ENCODE assay signal across 8 mouse cellular contexts in genomic region chr2:155742931-155743337, GRCm38 (mm10). TPM values are rescaled to one million over a fixed set of nuclear protein-coding genes. Genes with fewer than 3 reads are reported as not detected.
DNase-seq lines count a peak whose midpoint lies in the region; ATAC-seq and TF ChIP-seq lines count a peak whose summit lies in the region.

No protein-coding gene starts in this region.

- TF ChIP-seq POLR2A in thymus, adult 2 months (IDR thresholded peaks at IDR 0.05; ENCODE audit: control insufficient read depth, extremely low read depth, insufficient read depth, low read length, poor library complexity), result no peak

- peak; percentile 75 to 92 for DNase-seq in adrenal gland, adult (ENCODE audit: inconsistent age in 2 of 2, low spot score in 1 of 2)
- DNase-seq in heart, postnatal 4 days, result peak; percentile 74
- DNase-seq in liver, postnatal 0 days, result peak; percentile 33
- no peak for DNase-seq in forebrain, embryonic 10.5 days (ENCODE audit: extremely low spot score, low spot score)
- no peak for DNase-seq in thymus, adult 2 months
- DNase-seq in left cerebral cortex, adult 8-10 months (ENCODE audit: low spot score in 2 of 2), result no peak
- no peak for DNase-seq in cerebellum, postnatal 36 days

- no peaks in the 10 kb centered on the region; the same call in 1 of the 2 replicates for H3K27me3 ChIP-seq in E14TG2a.4 (ENCODE audit: insufficient read depth, low read length)
- no peaks in the 10 kb centered on the region for H3K27me3 ChIP-seq in liver, postnatal 0 days (ENCODE audit: insufficient read depth, low read length)
- no peaks in the 10 kb centered on the region for H3K27me3 ChIP-seq in forebrain, embryonic 10.5 days (ENCODE audit: poor library complexity, severe bottlenecking)
- no peaks in the 10 kb centered on the region for H3K27me3 ChIP-seq in thymus, adult 2 months (ENCODE audit: control insufficient read depth, insufficient read depth, low read length)

- H3K4me2 ChIP-seq in liver, postnatal 0 days (ENCODE audit: low read depth, low read length), result 0 out of 2 replicates have a peak overlapping the region, but pooled peaks have one; percentile 6

- no peaks in the 10 kb centered on the region for H3K9me3 ChIP-seq in E14TG2a.4 (ENCODE audit: low read length)
- no peaks in the 10 kb centered on the region for H3K9me3 ChIP-seq in liver, postnatal 0 days (ENCODE audit: low read length)
- no peaks in the 10 kb centered on the region for H3K9me3 ChIP-seq in forebrain, embryonic 10.5 days

- ATAC-seq in liver, postnatal 0 days, result peak; percentile 35; the same call in 1 of the 2 replicates

- peak overlapping the region; percentile 56 for H3K4me3 ChIP-seq in E14TG2a.4 (replicated peaks; ENCODE audit: low read length)
- no peak overlapping the region for H3K4me3 ChIP-seq in liver, postnatal 0 days (ENCODE audit: low read depth, low read length)
- no peak overlapping the region for H3K4me3 ChIP-seq in forebrain, embryonic 10.5 days
- no peak overlapping the region for H3K4me3 ChIP-seq in thymus, adult 2 months (ENCODE audit: control insufficient read depth, insufficient read depth, low read length)

- no peak for TF ChIP-seq CTCF in E14TG2a.4 (conservative IDR thresholded peaks at IDR 0.05; ENCODE audit: low read length)
- TF ChIP-seq CTCF in liver, postnatal 0 days (IDR thresholded peaks at IDR 0.05; ENCODE audit: low read depth), result no peak
- no peak for TF ChIP-seq CTCF in thymus, adult 2 months (IDR thresholded peaks at IDR 0.05; ENCODE audit: borderline replicate concordance, control insufficient read depth, extremely low read depth, insufficient read depth, low read length, poor library complexity)

- H3K9ac ChIP-seq in liver, postnatal 0 days (replicated peaks), result no peak overlapping the region

- 0 out of 2 replicates have a peak, but pooled peaks have one; percentile 9 for TF ChIP-seq EP300 in liver, postnatal 0 days (IDR thresholded peaks at IDR 0.05; ENCODE audit: low read depth)

- H3K36me3 ChIP-seq in E14TG2a.4 (ENCODE audit: insufficient read depth, low read length), result no peaks in the 10 kb centered on the region
- no peaks in the 10 kb centered on the region for H3K36me3 ChIP-seq in liver, postnatal 0 days (replicated peaks; ENCODE audit: insufficient read depth, low read length)
- no peaks in the 10 kb centered on the region for H3K36me3 ChIP-seq in forebrain, embryonic 10.5 days (replicated peaks)
- no peaks in the 10 kb centered on the region for H3K36me3 ChIP-seq in thymus, adult 2 months (ENCODE audit: control insufficient read depth, insufficient read depth, low read length)

- no peak overlapping the region for H3K27ac ChIP-seq in liver, postnatal 0 days (ENCODE audit: low read depth)
- no peak overlapping the region for H3K27ac ChIP-seq in forebrain, embryonic 10.5 days
- H3K27ac ChIP-seq in thymus, adult 2 months (ENCODE audit: control insufficient read depth, insufficient read depth, low read length), result no peak overlapping the region

- peaks cover 34% of the 10 kb centered on the region for H3K4me1 ChIP-seq in E14TG2a.4 (replicated peaks; ENCODE audit: low read depth, low read length)
- H3K4me1 ChIP-seq in liver, postnatal 0 days (ENCODE audit: insufficient read depth), result peaks cover 5% of the 10 kb centered on the region
- H3K4me1 ChIP-seq in forebrain, embryonic 10.5 days, result no peaks in the 10 kb centered on the region
- no peaks in the 10 kb centered on the region for H3K4me1 ChIP-seq in thymus, adult 2 months (replicated peaks; ENCODE audit: control insufficient read depth, insufficient read depth, low read length)

- WGBS in liver, postnatal 0 days (ENCODE audit: insufficient replicate concordance), result 27% methylated on average over 12 of the region's 12 CpGs
- 84% methylated on average over 12 of the region's 12 CpGs for WGBS in forebrain, embryonic 10.5 days
- 18% methylated on average over 12 of the region's 12 CpGs for WGBS in thymus, adult 2 months

RNA-seq across cellular contexts. Expression of gene Gm17581, which starts 7.3 kb away (rescaled TPM):
- not detected for total RNA-seq in heart, postnatal 4 days (2021)
- polyA plus RNA-seq in liver, postnatal 0 days (2015; fragmentation: Nextera tagmentation; extraction: Ambion mirVana), result not detected in 2 replicates
- polyA plus RNA-seq in forebrain, embryonic 10.5 days (2016; fragmentation: Nextera tagmentation; extraction: Ambion mirVana), result not detected in 2 replicates
- not detected in 2 replicates for polyA plus RNA-seq in thymus, adult 2 months (2012; rRNA removed)
- not detected for total RNA-seq in left cerebral cortex, adult 8-10 months (2022)

RNA-seq across cellular contexts. Expression of gene Procr, which starts 8.0 kb away (rescaled TPM):
- total RNA-seq in heart, postnatal 4 days (2021), result 1 to 10 TPM; 5.6 to 8.0 TPM
- 1.1 and 1.7 TPM in 2 replicates for polyA plus RNA-seq in liver, postnatal 0 days (2015; fragmentation: Nextera tagmentation; extraction: Ambion mirVana)
- polyA plus RNA-seq in forebrain, embryonic 10.5 days (2016; fragmentation: Nextera tagmentation; extraction: Ambion mirVana), result 1.1 TPM in 2 replicates
- polyA plus RNA-seq in thymus, adult 2 months (2012; rRNA removed), result 3.7 and 4.7 TPM in 2 replicates
- 1 to 10 TPM in 3 of 4 experiments, under 1 TPM in 1; 0.76 to 2.5 (median 1.9) TPM for total RNA-seq in left cerebral cortex, adult 8-10 months (2022)

RNA-seq across cellular contexts. Expression of gene Edem2, which starts 13.7 kb away (rescaled TPM):
- total RNA-seq in heart, postnatal 4 days (2021), result 1 to 10 TPM; 9.3 to 9.7 TPM
- polyA plus RNA-seq in liver, postnatal 0 days (2015; fragmentation: Nextera tagmentation; extraction: Ambion mirVana), result 28.4 and 30.2 TPM in 2 replicates
- polyA plus RNA-seq in forebrain, embryonic 10.5 days (2016; fragmentation: Nextera tagmentation; extraction: Ambion mirVana), result 30.5 and 30.9 TPM in 2 replicates
- polyA plus RNA-seq in thymus, adult 2 months (2012; rRNA removed), result 55.8 and 58.6 TPM in 2 replicates
- total RNA-seq in left cerebral cortex, adult 8-10 months (2022), result 10 to 100 TPM; 21.9 to 23.9 (median 23.3) TPM

RNA-seq across cellular contexts. Expression of gene Mmp24, which starts 32.2 kb away (rescaled TPM):
- total RNA-seq in heart, postnatal 4 days (2021), result under 1 TPM; 0.07 TPM
- polyA plus RNA-seq in liver, postnatal 0 days (2015; fragmentation: Nextera tagmentation; extraction: Ambion mirVana), result not detected in 2 replicates
- polyA plus RNA-seq in forebrain, embryonic 10.5 days (2016; fragmentation: Nextera tagmentation; extraction: Ambion mirVana), result 0.17 and 0.35 TPM in 2 replicates
- 0.08 and 0.09 TPM in 2 replicates for polyA plus RNA-seq in thymus, adult 2 months (2012; rRNA removed)
- 10 to 100 TPM; 29.2 to 30.8 (median 29.9) TPM for total RNA-seq in left cerebral cortex, adult 8-10 months (2022)

RNA-seq across cellular contexts. Expression of gene Trpc4ap, which starts 50.8 kb away (rescaled TPM):
- 10 to 100 TPM; 81.3 to 82.1 TPM for total RNA-seq in heart, postnatal 4 days (2021)
- 41.5 and 43.2 TPM in 2 replicates for polyA plus RNA-seq in liver, postnatal 0 days (2015; fragmentation: Nextera tagmentation; extraction: Ambion mirVana)
- 116 and 126 TPM in 2 replicates for polyA plus RNA-seq in forebrain, embryonic 10.5 days (2016; fragmentation: Nextera tagmentation; extraction: Ambion mirVana)
- polyA plus RNA-seq in thymus, adult 2 months (2012; rRNA removed), result 489 and 518 TPM in 2 replicates
- total RNA-seq in left cerebral cortex, adult 8-10 months (2022), result 100 to 1,000 TPM; 148 to 150 (median 149) TPM

Comparison
In these comparisons a context has a peak if more than half of its experiments do, and no peak if none do; other contexts are left out.
1. DNase-seq: peak in adrenal gland, adult (2 of 2), heart, postnatal 4 days (single experiment) and liver, postnatal 0 days (single experiment); none in forebrain, embryonic 10.5 days (single experiment), thymus, adult 2 months (single experiment), left cerebral cortex, adult 8-10 months (0 of 2) and cerebellum, postnatal 36 days (0 of 2).